Mouse (Mus musculus) forebrain, embryonic 10.5 days (tissue): ENCODE results near the gene Fam170b. TPM values are rescaled to one million over a fixed set of nuclear protein-coding genes. Genes with fewer than 3 reads are reported as not detected.

Source experiments
- DNase-seq: peaks from one replicate; pipeline ENCODE4 v3.0.0-alpha.2; 2017; ENCODE audit warnings: low spot score; ENCODE audit errors: extremely low spot score
- H3K27ac ChIP-seq: fragments of 300-500 bp; sonication (generic); 2 replicates; pipeline ENCODE4 v1.5.1; 2016; ENCODE audit warnings: mild to moderate bottlenecking
- H3K27me3 ChIP-seq: fragments of 300-500 bp; sonication (generic); 2 replicates; pipeline ENCODE4 v1.6.1; 2016; ENCODE audit warnings: mild to moderate bottlenecking; ENCODE audit not compliant: poor library complexity, severe bottlenecking
- H3K36me3 ChIP-seq: fragments of 300-500 bp; sonication (generic); replicated peaks from 2 replicates; pipeline ENCODE4 v1.6.1; 2016; ENCODE audit warnings: mild to moderate bottlenecking, moderate library complexity
- H3K4me1 ChIP-seq: fragments of 300-500 bp; sonication (generic); 2 replicates; pipeline ENCODE4 v1.6.1; 2016
- H3K4me3 ChIP-seq: fragments of 300-500 bp; sonication (generic); 2 replicates; pipeline ENCODE4 v1.5.1; 2016; ENCODE audit warnings: mild to moderate bottlenecking, moderate library complexity
- H3K9me3 ChIP-seq: fragments of 300-500 bp; sonication (generic); 2 replicates; pipeline ENCODE4 v1.6.1; 2016; ENCODE audit warnings: mild to moderate bottlenecking, moderate library complexity
- whole genome bisulfite sequencing: fragments of 180-500 bp; shearing (Covaris S2); methylation state at CpG from one replicate; pipeline ENCODE4 v1.1.7; 2016; 5-methylcytosine and 5-hydroxymethylcytosine counted together
- polyA plus RNA-seq: library from polyadenylated mRNA; unstranded; fragments of >200 nt; fragmentation: Nextera tagmentation; extraction: Ambion mirVana; gene quantifications from 2 replicates; pipeline ENCODE4 v1.2.1, GENCODE M21; 2016

Gene Fam170b
- polyA plus RNA-seq, 1 experiment from 2014 or later = not detected

DNA sequence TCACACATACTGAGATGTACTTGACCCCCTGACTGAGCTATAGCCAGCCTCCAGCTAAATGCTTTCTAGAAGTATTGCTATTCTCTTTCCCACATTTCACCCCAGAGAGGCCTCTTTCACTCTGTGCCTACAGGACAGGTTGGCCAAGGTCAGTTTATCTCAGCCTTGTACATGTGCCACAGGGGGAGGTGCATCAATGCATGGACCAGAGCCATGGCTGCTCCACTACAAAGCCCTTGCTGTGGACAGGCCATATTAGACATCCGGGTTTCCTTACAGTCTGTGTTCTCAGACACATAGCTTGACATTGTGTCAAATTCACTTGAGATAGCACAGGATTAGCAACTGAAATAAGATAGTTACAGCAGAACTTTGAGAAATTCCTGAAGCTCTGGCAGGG is 47.9 kb downstream of the Fam170b start:
- Histone ChIP-seq H3K4me3 (no peak overlapping the region), H3K27me3 (no peaks in the 10 kb centered on the region), H3K36me3 (no peaks in the 10 kb centered on the region), H3K4me1 (no peaks in the 10 kb centered on the region), H3K27ac (no peak overlapping the region), H3K9me3 (no peaks in the 10 kb centered on the region)
- no peak for DNase-seq
- 89% methylated on average over 1 of the region's 1 CpGs for WGBS

Other genes with a start within 250 kb of the Fam170b start
- gene Prrxl1, start 234.6 kb upstream of the Fam170b start, polyA plus RNA-seq = 0.22 TPM in 1 of 2 replicates, not detected in the other
- 0.05 TPM in 1 of 2 replicates, not detected in the other for gene 3425401B19Rik, start 148.7 kb upstream of the Fam170b start, polyA plus RNA-seq
- 0.37 and 0.62 TPM in 2 replicates for gene Tmem273, start 48.0 kb upstream of the Fam170b start, polyA plus RNA-seq
- 1.5 and 2.1 TPM in 2 replicates for gene Vstm4, start 22.8 kb downstream of the Fam170b start, polyA plus RNA-seq
- gene Lrrc18, start 157.4 kb downstream of the Fam170b start, polyA plus RNA-seq = 0.32 and 0.50 TPM in 2 replicates